Mouse (Mus musculus) MEL (cell line): Measurements from ENCODE around the gene Cib4. TPM values are rescaled to one million over a fixed set of nuclear protein-coding genes. Genes with fewer than 3 reads are reported as not detected.
A peak's percentile ranks its signal among the peaks of the same experiment; 100 is the strongest.

Experiments
- DNase-seq: peaks from one replicate; pipeline ENCODE4 v3.0.0; 2011; ENCODE audit warnings: low read depth, low spot score
- H3K27ac ChIP-seq: 2 replicates; pipeline ENCODE4 v1.5.1; 2012; ENCODE audit warnings: low read depth, mild to moderate bottlenecking, control low read depth, low read length, moderate library complexity; ENCODE audit not compliant: control insufficient read depth
- H3K27me3 ChIP-seq, 2 experiments: fragments of 150-350 bp in 1 of 2; sonication (generic) in 1 of 2; 2 replicates each; pipeline ENCODE4 v1.6.1; 2012; ENCODE audit warnings: low read length in 2 of 2, mild to moderate bottlenecking in 2 of 2, improper control_type of control experiment in 1 of 2, moderate library complexity in 1 of 2; ENCODE audit not compliant: insufficient read depth in 2 of 2, control insufficient read depth in 1 of 2
- H3K36me3 ChIP-seq, 2 experiments: 2 replicates each; pipeline ENCODE4 v1.6.1; 2012 to 2014; ENCODE audit warnings: low read length in 2 of 2, improper control_type of control experiment in 1 of 2, inconsistent platforms in 1 of 2, mild to moderate bottlenecking in 1 of 2; ENCODE audit not compliant: insufficient read depth in 2 of 2, control insufficient read depth in 1 of 2
- H3K4me1 ChIP-seq, 2 experiments: fragments of 150-350 bp in 1 of 2; sonication (generic) in 1 of 2; 2 replicates each; pipeline ENCODE4 v1.6.1; 2012; ENCODE audit warnings: low read length in 2 of 2, improper control_type of control experiment in 1 of 2, mild to moderate bottlenecking in 1 of 2; ENCODE audit not compliant: insufficient read depth in 2 of 2, control insufficient read depth in 1 of 2
- H3K4me3 ChIP-seq, 2 experiments: fragments of 150-350 bp in 1 of 2; sonication (generic) in 1 of 2; 2 replicates each; pipeline ENCODE4 v1.5.1; 2012; ENCODE audit warnings: low read depth in 2 of 2, low read length in 2 of 2, mild to moderate bottlenecking in 2 of 2, moderate library complexity in 2 of 2, control low read depth in 1 of 2, improper control_type of control experiment in 1 of 2; ENCODE audit not compliant: control insufficient read depth in 1 of 2, insufficient read depth in 1 of 2
- H3K79me2 ChIP-seq: 2 replicates; pipeline ENCODE4 v1.6.1; 2012; ENCODE audit warnings: mild to moderate bottlenecking, low read length, moderate library complexity; ENCODE audit not compliant: control insufficient read depth, poor library complexity, insufficient read depth
- H3K9ac ChIP-seq: 2 replicates; pipeline ENCODE4 v1.6.1; 2012; ENCODE audit warnings: low read depth, mild to moderate bottlenecking, control low read depth, low read length, moderate library complexity; ENCODE audit not compliant: control insufficient read depth, poor library complexity, severe bottlenecking
- H3K9me3 ChIP-seq: fragments of 150-350 bp; sonication (generic); replicated peaks from 2 replicates; pipeline ENCODE4 v1.6.1; 2012; ENCODE audit warnings: mild to moderate bottlenecking, low read length, improper control_type of control experiment, moderate library complexity; ENCODE audit not compliant: insufficient read depth
- BHLHE40 ChIP-seq: IDR thresholded peaks from 2 replicates; pipeline ENCODE4 v1.6.1; 2012; ENCODE audit warnings: low read depth, mild to moderate bottlenecking, inconsistent platforms, low read length, improper control_type of control experiment, borderline replicate concordance
- CHD1 ChIP-seq: IDR thresholded peaks from 2 replicates; pipeline ENCODE4 v1.6.1; 2012; ENCODE audit warnings: low read depth, mild to moderate bottlenecking, inconsistent platforms, low read length, improper control_type of control experiment
- CHD2 ChIP-seq: IDR thresholded peaks from 2 replicates; pipeline ENCODE4 v1.6.1; 2011; ENCODE audit warnings: low read length, improper control_type of control experiment
- E2F4 ChIP-seq: IDR thresholded peaks from 2 replicates; pipeline ENCODE4 v1.6.1; 2011; ENCODE audit warnings: low read depth, low read length, improper control_type of control experiment, borderline replicate concordance
- ELF1 ChIP-seq: IDR thresholded peaks from 2 replicates; pipeline ENCODE4 v1.6.1; 2014; ENCODE audit warnings: low read depth, mild to moderate bottlenecking, inconsistent platforms, low read length, improper control_type of control experiment, moderate library complexity
- EP300 ChIP-seq, 2 experiments: IDR thresholded peaks; 2 replicates each; pipeline ENCODE4 v1.6.1; 2011; ENCODE audit warnings: improper control_type of control experiment in 2 of 2, low read length in 2 of 2, low read depth in 1 of 2, mild to moderate bottlenecking in 1 of 2
- ETS1 ChIP-seq: IDR thresholded peaks from 2 replicates; pipeline ENCODE4 v1.6.1; 2012; ENCODE audit warnings: low read depth, mild to moderate bottlenecking, inconsistent platforms, low read length, improper control_type of control experiment, moderate library complexity
- GABPA ChIP-seq: IDR thresholded peaks from 2 replicates; pipeline ENCODE4 v1.6.1; 2012; ENCODE audit warnings: low read depth, mild to moderate bottlenecking, inconsistent platforms, low read length, improper control_type of control experiment, moderate library complexity
- GATA1 ChIP-seq: IDR thresholded peaks from 2 replicates; pipeline ENCODE4 v1.6.1; 2011; ENCODE audit warnings: low read depth, low read length, improper control_type of control experiment
- KAT2A ChIP-seq: conservative IDR thresholded peaks from 2 replicates; pipeline ENCODE4 v1.6.1; 2012; ENCODE audit warnings: low read depth, low read length, improper control_type of control experiment, inconsistent platforms
- MAFK ChIP-seq: IDR thresholded peaks from 2 replicates; pipeline ENCODE4 v1.6.1; 2011; ENCODE audit warnings: low read depth, mild to moderate bottlenecking, low read length, improper control_type of control experiment, borderline replicate concordance
- MAX ChIP-seq: IDR thresholded peaks from 2 replicates; pipeline ENCODE4 v1.6.1; 2011; ENCODE audit warnings: low read length, improper control_type of control experiment
- MAZ ChIP-seq: IDR thresholded peaks from 2 replicates; pipeline ENCODE4 v1.6.1; 2012; ENCODE audit warnings: low read depth, mild to moderate bottlenecking, inconsistent platforms, low read length, improper control_type of control experiment
- MEF2A ChIP-seq: IDR thresholded peaks from 2 replicates; pipeline ENCODE4 v1.6.1; 2014; ENCODE audit warnings: low read depth, mild to moderate bottlenecking, inconsistent platforms, low read length, improper control_type of control experiment; ENCODE audit not compliant: poor library complexity, insufficient replicate concordance, severe bottlenecking; ENCODE audit errors: extremely low read depth
- MXI1 ChIP-seq: IDR thresholded peaks from 2 replicates; pipeline ENCODE4 v1.6.1; 2011; ENCODE audit warnings: mild to moderate bottlenecking, low read depth, low read length, improper control_type of control experiment
- NELFE ChIP-seq: IDR thresholded peaks from 2 replicates; pipeline ENCODE4 v1.6.1; 2011; ENCODE audit warnings: low read depth, low read length, improper control_type of control experiment
- NRF1 ChIP-seq: IDR thresholded peaks from 2 replicates; pipeline ENCODE4 v1.6.1; 2014; ENCODE audit warnings: low read depth, mild to moderate bottlenecking, inconsistent platforms, low read length, improper control_type of control experiment, moderate library complexity; ENCODE audit not compliant: poor library complexity, insufficient read depth, severe bottlenecking
- POLR2A ChIP-seq, 2 experiments: IDR thresholded peaks; 2 replicates each; pipeline ENCODE4 v1.6.1; 2011 to 2012; ENCODE audit warnings: low read length in 2 of 2, mild to moderate bottlenecking in 2 of 2, control low read depth in 1 of 2, improper control_type of control experiment in 1 of 2, low read depth in 1 of 2, moderate library complexity in 1 of 2; ENCODE audit not compliant: control insufficient read depth in 1 of 2, insufficient read depth in 1 of 2, poor library complexity in 1 of 2
- POLR2AphosphoS2 ChIP-seq: IDR thresholded peaks from 2 replicates; pipeline ENCODE4 v1.6.1; 2011; ENCODE audit warnings: low read length, improper control_type of control experiment
- POLR2AphosphoS5 ChIP-seq: IDR thresholded peaks from 2 replicates; pipeline ENCODE4 v1.6.1; 2012; ENCODE audit warnings: low read depth, borderline replicate concordance, mild to moderate bottlenecking, inconsistent platforms, low read length, moderate library complexity, mixed read lengths
- RCOR1 ChIP-seq: IDR thresholded peaks from 2 replicates; pipeline ENCODE4 v1.6.1; 2012; ENCODE audit warnings: low read depth, mild to moderate bottlenecking, inconsistent platforms, low read length, improper control_type of control experiment
- SIN3A ChIP-seq: IDR thresholded peaks from 2 replicates; pipeline ENCODE4 v1.6.1; 2012; ENCODE audit warnings: low read length, improper control_type of control experiment, inconsistent platforms
- SMC3 ChIP-seq: IDR thresholded peaks from 2 replicates; pipeline ENCODE4 v1.6.1; 2011; ENCODE audit warnings: low read depth, low read length, improper control_type of control experiment
- TAL1 ChIP-seq: IDR thresholded peaks from 2 replicates; pipeline ENCODE4 v1.6.1; 2012; ENCODE audit warnings: mild to moderate bottlenecking, inconsistent platforms, low read length, moderate library complexity, mixed read lengths
- TBP ChIP-seq: IDR thresholded peaks from 2 replicates; pipeline ENCODE4 v1.8.0; 2011; ENCODE audit warnings: low read depth, low read length, improper control_type of control experiment
- TCF12 ChIP-seq: IDR thresholded peaks from 2 replicates; pipeline ENCODE4 v1.6.1; 2014; ENCODE audit warnings: low read depth, mild to moderate bottlenecking, inconsistent platforms, low read length, improper control_type of control experiment, moderate library complexity
- UBTF ChIP-seq: IDR thresholded peaks from 2 replicates; pipeline ENCODE4 v1.6.1; 2012; ENCODE audit warnings: low read depth, mild to moderate bottlenecking, inconsistent platforms, low read length, improper control_type of control experiment, moderate library complexity, borderline replicate concordance; ENCODE audit not compliant: insufficient read depth
- USF2 ChIP-seq, 2 experiments: IDR thresholded peaks; 2 replicates each; pipeline ENCODE4 v1.6.1; 2011 to 2012; ENCODE audit warnings: improper control_type of control experiment in 2 of 2, low read length in 2 of 2, borderline replicate concordance in 1 of 2, inconsistent platforms in 1 of 2, low read depth in 1 of 2, mild to moderate bottlenecking in 1 of 2; ENCODE audit not compliant: insufficient read depth in 1 of 2
- ZKSCAN1 ChIP-seq: IDR thresholded peaks from 2 replicates; pipeline ENCODE4 v1.6.1; 2012; ENCODE audit warnings: low read depth, mild to moderate bottlenecking, inconsistent platforms, low read length, improper control_type of control experiment, moderate library complexity
- ZMIZ1 ChIP-seq: IDR thresholded peaks from 2 replicates; pipeline ENCODE4 v1.6.1; 2012; ENCODE audit warnings: low read depth, mild to moderate bottlenecking, inconsistent platforms, low read length, improper control_type of control experiment, moderate library complexity
- polyA plus RNA-seq, 2 experiments: library from polyadenylated mRNA; stranded (reverse) in 1 of 2; unstranded in 1 of 2; fragments of >175 nt in 1 of 2; fragments of >200 nt in 1 of 2; gene quantifications; 2 replicates each; pipeline versions ENCODE4 v1.2.1 to v1.2.4; 2012; ENCODE audit warnings: low replicate concordance in 2 of 2, low read depth in 1 of 2; ENCODE audit not compliant: insufficient read length in 2 of 2, insufficient read depth in 1 of 2, missing spikeins in 1 of 2
- total RNA-seq: library from RNA; depleted of rRNA; stranded (reverse); fragments of 300-350 nt; gene quantifications from 2 replicates; pipeline ENCODE4 v1.2.3, GENCODE M21; 2012

The Cib4 gene
- total and polyA plus RNA-seq, 3 experiments, result not detected

DNA sequence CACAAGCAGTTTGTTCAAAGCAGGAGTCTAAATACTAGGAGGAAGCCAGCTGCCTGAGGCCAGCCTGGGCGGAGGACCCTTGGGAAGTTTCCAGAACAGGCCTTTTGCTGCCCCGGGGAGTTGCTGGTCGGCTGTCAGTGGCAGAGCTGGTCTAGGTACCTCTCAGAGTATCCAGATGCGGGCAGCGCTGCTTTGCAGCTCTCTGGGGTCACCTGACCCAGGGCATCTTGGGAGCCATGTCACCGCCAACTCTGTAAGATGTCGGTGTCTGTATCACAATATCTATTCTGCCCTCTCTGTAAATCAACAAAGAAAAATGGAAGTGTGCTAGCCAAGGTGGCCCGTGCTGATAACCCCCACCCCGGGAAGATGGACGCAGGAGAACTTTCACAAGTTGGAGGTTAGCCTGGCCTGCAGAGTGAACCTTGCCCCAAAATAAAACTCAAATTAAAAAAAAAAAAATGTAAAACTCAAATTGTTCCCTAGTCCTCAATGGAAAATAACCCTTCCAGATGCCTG lies 25.4 kb downstream of the Cib4 start (continued):
- TF ChIP-seq ZKSCAN1, result no peak
- no peak for TF ChIP-seq SMC3
- TF ChIP-seq NELFE, result no peak
- no peak for TF ChIP-seq ELF1
- TF ChIP-seq POLR2A (IDR thresholded peaks at IDR 0.05; ENCODE audit: control insufficient read depth in 1 of 2, insufficient read depth in 1 of 2, low read depth in 1 of 2, low read length in 2 of 2, poor library complexity in 1 of 2), result no peak
- TF ChIP-seq MEF2A, result no peak
- no peak for TF ChIP-seq ETS1
- TF ChIP-seq KAT2A, result no peak
- no peak for TF ChIP-seq CHD1
- peak; percentile 33; the same call in 1 of the 2 replicates for TF ChIP-seq BHLHE40
- TF ChIP-seq EP300 (IDR thresholded peaks at IDR 0.05; ENCODE audit: low read depth in 1 of 2, low read length in 2 of 2), result peak; percentile 59 to 78
- no peak for TF ChIP-seq MXI1
- TF ChIP-seq TAL1, result peak; percentile 90

DNA sequence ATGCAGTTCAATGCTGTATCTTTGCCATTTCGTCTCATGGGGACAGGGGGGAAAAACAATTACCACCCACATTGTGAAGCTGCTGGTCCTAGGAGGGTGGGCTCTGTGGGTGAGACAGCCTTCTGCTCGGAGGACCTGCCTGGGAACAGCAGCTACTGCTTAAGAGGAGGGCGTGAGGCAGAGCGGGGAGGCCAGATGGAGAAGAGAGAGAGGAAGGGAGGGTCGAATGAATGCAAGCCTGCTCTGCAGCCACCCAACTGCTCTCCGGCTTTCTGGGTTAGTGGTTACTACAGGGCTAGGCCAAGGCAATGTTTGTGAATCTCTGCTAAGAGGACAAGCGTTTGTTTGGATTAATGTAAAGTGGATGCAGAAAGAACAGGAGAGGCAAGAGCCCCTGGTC lies 26.1 kb downstream of the Cib4 start:
- peak overlapping the region; percentile 45; the same call in 1 of the 2 replicates for H3K9ac ChIP-seq

DNA sequence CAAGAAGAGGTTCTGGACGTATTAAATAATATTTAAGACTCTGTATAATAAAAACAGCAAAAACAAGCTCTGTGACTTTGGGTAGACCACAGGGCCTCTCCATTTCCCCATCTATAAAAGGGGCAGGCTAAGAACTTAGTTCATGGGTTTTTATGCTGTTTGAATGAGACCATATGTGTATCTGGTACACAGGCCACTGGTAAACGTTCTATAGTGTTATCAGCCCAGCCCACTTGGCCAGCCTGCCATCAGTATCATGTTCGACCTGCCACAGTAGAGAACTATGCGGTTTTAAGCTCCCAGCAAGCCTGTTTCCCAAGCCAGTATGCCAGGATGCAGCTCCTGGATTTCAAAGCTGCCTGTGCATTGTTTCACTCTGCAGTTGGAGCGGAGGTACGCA lies 27.1 kb downstream of the Cib4 start:
- Histone ChIP-seq H3K4me3 (peak overlapping the region; percentile 19 to 22; a peak in 3 of 4 replicates), H3K36me3 (peaks cover 0 to 32% of the 10 kb centered on the region in 2 experiments; a peak in 2 of 4 replicates), H3K27me3 (no peaks in the 10 kb centered on the region; a peak in 1 of 4 replicates), H3K79me2 (no peaks in the 10 kb centered on the region), H3K4me1 (peaks cover 20 to 39% of the 10 kb centered on the region in 2 experiments), H3K9ac (peak overlapping the region; percentile 45), H3K27ac (peak overlapping the region; percentile 71), H3K9me3 (no peaks in the 10 kb centered on the region)
- peak; percentile 88 for DNase-seq
- TF ChIP-seq MEF2A (no peak), EP300 (IDR thresholded peaks at IDR 0.05; ENCODE audit: low read depth in 1 of 2, low read length in 2 of 2) (peak; percentile 93 to 94), NRF1 (no peak), ZKSCAN1 (no peak), TBP (peak; percentile 67; the same call in 1 of the 2 replicates), TCF12 (peak; percentile 91), E2F4 (no peak), ELF1 (no peak), CHD2 (no peak), NELFE (peak; percentile 33; the same call in 1 of the 2 replicates), MAZ (no peak), USF2 (IDR thresholded peaks at IDR 0.05; ENCODE audit: borderline replicate concordance in 1 of 2, insufficient read depth in 1 of 2, low read depth in 1 of 2, low read length in 2 of 2) (no peak), UBTF (no peak), MAX (no peak), GABPA (no peak)

More for the DNA sequence above, 26.1 kb downstream of the Cib4 start:
- no peaks in the 10 kb centered on the region for H3K79me2 ChIP-seq
- H3K36me3 ChIP-seq, result peaks cover 0 to 35% of the 10 kb centered on the region in 2 experiments; a peak in 2 of 4 replicates
- peak overlapping the region; percentile 49 for H3K27ac ChIP-seq
- H3K4me1 ChIP-seq, result peaks cover 20 to 48% of the 10 kb centered on the region in 2 experiments
- TF ChIP-seq SIN3A (no peak), TAL1 (no peak), TBP (no peak), MAFK (no peak), CHD1 (no peak), POLR2AphosphoS5 (no peak), MAX (no peak), POLR2AphosphoS2 (no peak), USF2 (IDR thresholded peaks at IDR 0.05; ENCODE audit: borderline replicate concordance in 1 of 2, insufficient read depth in 1 of 2, low read depth in 1 of 2, low read length in 2 of 2) (no peak), GABPA (no peak), GATA1 (no peak), ELF1 (no peak), ZMIZ1 (no peak), RCOR1 (no peak), CHD2 (no peak), BHLHE40 (no peak)
- no peaks in the 10 kb centered on the region; a peak in 1 of 4 replicates for H3K27me3 ChIP-seq
- no peaks in the 10 kb centered on the region for H3K9me3 ChIP-seq
- DNase-seq, result peak; percentile 43
- H3K4me3 ChIP-seq, result no peak overlapping the region
